Mouse (Mus musculus) heart, adult 11 months (tissue): ENCODE measurements around the gene Gm20388.
A peak's percentile ranks its signal among the peaks of the same experiment; 100 is the strongest.

Source experiments
- DNase-seq: peaks from one replicate; pipeline ENCODE4 v3.0.0; 2022

The Gm20388 gene

DNA sequence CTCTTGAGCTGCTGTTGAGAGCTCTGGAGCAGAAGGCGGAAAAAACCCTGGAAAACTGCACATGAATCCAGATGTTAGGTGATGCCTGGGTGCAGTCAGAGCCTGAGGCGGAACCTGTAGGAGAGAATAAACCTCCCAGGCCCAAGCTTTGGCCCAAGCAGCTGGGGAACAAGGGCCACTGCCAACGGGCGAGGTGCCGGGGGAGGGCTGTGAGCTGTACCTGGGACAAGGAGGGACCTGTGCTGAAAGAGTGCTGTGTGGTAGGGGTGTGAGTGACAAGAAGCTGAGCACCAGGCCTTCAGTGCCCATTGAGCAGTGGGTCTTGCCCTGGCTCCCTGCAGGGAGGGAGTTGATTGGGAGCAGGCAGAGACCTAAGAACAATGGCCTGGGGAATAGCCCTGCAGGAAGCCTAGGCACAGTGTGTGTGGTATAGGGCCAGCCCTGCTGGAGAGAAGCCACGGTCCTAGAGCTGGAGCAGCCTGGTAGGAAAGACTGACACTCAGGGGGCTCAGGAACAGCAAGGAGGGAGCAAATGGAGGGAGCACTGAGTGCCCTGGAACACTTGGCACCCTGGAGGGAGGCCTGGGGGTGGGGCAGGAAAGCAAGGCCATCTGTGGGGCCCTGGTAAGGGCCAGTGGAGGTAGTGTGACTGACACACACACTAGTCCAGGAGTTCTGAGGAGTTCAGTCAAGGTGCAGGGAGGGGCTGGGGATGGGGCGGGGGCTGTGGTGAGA, 2056.2 kb downstream of the Gm20388 start:
- DNase-seq: peak; percentile 92

DNA sequence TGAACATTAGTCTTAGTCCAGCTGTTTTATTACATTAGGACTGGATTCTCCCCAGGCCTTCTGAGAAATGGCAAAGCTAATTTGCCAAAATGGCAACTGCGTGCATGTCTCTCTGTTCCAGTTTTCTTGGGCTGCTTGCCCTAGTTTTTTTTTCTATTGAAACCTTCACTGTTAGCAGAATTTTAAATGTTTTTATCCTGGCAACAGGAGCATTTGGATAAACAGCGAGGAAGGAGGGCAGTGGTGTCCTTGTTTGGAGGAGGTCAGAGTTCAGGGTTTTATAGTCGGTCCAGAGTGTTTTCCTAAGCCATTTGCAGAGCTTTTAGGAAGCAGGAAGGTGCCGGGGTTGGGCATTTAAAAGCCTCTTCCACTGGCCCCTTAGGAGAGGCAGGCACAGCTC, 2057.3 kb downstream of the Gm20388 start:
- DNase-seq: peak; percentile 91

DNA sequence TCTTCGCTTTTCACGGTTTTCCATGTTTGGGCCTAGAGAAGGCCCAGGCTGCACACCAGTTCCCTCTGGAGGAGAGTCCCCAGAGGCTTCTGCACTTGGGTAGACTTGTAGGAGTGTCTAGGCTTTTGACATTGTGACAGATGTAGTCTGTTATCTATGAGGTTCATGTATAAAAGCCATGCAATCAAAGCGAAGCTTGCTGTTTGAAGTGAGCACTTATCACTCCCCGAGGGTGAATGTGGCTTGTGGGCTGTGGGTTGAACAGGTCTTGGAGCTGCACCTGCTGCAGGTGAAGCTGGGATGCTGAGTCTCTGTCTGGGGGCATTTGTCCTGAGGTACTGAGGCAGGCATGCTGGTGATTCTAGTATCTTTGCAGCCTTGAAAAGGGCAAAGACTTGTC, 2057.9 kb downstream of the Gm20388 start:
- peak; percentile 88 for DNase-seq

DNA sequence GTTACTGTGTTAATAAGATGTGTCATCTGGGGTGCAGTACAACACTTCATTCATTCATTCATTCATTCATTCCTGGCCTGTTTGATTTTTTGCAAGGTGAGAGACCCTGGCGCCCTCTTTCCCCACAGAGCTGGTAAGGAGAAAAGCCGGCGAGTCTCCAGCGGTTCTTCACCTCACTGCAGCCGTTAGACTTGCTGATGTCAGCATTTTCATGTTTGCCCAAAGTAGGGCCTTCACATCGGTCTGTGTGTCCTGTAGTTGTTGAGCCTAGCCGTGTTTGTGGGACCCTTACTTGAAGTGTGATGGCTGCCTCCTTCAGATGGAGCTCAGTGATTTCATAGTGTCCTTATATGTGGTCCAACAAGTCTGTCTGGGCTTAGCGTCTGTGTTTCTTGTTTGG, 2059.6 kb downstream of the Gm20388 start:
- no peak for DNase-seq

DNA sequence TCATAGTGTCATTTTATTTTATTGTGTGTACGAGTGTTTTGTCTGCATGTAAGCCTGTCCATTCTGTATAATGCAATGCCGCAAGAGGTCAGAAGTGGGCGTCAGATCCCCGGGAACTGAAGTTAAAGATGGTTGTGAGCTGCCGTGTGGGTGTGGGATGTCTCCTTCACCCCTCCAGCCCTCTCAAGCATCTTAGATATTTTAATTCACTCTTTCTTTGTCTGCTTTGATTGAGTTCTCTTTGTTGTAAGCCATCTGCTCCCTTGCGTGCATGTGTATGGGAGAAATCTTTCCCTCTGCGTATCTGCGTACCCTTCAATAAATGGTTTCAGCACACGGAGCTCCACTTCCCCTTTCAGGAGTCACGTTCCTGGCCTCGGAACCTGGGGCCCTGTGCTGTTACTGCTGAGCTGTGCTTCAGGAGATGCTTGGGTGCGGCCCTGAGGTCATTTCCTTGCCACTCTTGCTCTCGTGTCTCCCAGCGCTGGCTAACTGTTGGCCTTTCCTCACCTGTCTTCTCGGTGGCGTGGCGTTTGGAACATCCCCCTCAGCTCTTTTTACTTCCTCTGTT, 2060.9 kb downstream of the Gm20388 start:
- DNase-seq: no peak

DNA sequence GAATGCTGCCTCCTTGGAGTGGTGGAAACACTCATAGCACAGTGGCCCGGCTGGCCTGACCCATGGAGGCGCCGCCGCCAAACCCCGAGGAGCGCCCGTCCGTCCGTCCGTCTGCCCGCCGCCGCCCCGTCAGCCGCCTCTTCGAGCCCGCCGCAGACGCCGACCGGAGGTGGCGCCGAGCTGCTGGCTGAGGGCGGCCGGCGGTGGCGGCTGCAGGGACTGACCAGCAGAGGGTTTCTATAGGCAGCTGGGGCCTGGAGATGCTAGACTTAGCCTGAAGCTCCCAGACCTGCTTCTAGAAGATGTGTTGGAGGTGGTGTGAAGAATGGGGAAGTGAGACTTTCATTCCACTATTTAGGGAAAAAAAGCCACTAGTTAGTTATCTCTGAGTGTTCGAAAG, 2063.3 kb downstream of the Gm20388 start:
- no peak for DNase-seq

DNA sequence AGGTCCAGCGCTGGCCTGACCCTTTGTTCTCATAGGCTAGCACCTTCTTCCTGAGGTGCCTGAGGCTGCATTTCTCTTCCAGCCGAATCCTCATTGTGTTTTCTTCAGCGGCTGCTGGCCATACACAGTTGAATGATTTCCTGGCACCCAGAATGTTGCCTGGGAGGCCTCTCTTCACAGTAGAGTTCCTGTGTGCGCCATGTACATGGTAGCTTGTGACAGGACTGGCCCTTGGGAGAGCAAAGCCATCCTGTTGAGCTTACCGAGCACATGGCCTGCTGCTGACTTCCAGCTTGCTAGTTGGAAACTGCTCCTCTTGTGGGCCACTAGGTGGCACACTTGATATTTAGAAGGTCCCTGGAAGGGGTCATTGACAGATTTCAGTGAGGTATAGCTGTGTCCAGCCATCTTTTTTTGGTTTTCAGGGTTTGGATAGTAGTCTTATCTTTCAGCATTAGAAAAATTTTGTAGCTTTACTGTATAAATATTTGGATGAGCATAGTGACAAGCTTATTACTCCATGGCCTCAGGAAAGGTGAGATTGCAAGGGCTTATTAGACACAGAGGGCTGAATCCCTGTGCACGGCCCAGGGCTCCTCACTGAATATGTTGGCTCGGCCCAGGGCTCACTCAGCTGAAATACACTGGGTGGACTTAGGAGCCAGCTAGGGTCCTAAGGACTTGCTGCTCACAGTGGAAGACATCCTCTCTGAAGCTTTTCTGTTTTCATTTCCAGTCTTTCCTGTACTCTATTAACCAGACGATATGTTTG, 2067.4 kb downstream of the Gm20388 start:
- DNase-seq: peak; percentile 89

DNA sequence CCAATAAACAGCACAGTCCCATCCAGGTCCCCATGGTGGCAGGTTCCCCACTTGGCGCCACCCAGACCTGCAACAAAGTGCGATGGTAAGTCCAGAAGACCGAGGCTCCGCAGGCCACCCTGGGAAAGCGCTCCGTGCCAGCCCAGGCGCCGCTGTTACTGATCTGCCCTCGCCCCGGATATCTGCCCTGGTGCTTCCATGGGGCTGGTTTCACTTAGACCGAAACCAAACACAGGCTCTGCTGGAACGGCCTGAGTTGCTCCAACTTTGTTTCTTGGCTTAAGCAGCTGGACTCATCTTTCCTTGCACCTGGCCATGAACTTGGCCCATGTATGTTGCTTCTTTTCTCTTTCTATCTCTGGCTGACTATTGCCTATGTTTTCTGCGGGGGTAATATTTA, 2068.0 kb downstream of the Gm20388 start:
- DNase-seq: no peak

DNA sequence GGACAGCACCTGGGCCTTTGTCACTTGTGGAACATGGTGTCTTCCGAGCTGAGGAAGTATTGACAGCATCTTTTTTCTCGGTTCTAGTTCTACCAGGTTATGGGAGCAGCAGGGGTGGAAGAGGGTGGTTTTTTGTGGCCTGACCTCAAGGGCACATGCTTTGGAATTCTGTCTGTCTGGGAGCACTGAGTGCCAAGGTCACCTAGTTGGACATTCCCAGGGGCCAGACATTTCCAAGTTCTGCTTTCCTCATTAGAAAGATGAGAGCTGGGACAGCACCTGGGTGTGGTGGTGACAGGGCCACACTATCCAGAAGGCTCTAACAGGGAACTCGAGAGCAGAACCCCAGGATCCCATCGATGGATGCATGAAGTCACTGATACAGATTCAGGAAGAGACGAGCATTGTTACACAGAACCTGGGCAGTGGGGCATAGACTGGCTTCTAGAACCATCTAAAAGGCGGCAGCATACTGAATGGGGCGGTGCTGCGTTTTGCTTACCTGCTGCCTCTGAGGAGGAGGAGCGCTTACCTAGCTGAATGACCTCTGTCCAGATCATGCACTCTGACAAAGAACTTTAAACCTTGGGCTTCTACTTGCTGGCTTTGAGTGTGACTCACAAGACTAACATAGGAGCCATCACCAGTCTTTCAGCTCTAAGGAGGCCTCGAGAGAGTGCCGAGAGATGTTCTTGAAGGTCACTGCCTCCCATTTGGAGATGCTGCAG, 2070.3 kb downstream of the Gm20388 start:
- DNase-seq: no peak

DNA sequence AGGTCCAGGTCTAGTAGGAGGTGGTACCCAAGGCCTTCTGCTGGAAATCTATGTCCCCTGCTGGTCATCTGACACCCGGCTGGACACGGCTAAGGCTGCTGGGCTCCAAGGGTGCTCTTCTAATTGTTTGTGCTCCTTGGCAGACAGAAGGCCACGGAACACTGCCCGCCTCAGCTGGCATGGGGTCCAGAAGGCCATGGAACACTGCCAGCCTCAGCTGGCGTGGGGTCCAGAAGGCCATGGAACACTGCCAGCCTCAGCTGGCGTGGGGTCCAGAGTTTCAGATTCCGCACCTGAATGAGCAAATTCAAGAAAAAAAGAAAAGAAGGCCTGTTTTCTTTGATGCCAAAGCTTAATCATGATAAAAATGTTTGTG, 2070.9 kb downstream of the Gm20388 start:
- DNase-seq: no peak

DNA sequence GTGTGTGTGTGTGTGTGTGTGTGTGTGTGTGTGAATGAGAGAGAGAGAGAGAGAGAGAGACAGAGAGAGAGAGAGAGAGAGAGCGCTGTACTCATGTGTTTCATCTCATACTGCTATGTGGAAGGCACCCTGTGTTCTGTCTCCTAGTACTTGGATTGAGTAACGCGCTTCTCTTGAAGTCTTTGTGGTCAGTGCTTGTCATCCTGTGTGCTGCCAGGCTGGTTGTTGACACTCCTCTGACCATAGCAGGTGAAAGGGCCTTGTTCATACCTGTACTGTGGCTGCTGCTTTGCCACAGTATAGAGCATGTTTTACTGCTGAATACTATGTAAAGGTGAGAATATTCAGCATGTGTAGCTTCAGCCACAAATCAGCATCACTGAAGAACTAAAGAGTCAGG, 2075.0 kb downstream of the Gm20388 start:
- no peak for DNase-seq

DNA sequence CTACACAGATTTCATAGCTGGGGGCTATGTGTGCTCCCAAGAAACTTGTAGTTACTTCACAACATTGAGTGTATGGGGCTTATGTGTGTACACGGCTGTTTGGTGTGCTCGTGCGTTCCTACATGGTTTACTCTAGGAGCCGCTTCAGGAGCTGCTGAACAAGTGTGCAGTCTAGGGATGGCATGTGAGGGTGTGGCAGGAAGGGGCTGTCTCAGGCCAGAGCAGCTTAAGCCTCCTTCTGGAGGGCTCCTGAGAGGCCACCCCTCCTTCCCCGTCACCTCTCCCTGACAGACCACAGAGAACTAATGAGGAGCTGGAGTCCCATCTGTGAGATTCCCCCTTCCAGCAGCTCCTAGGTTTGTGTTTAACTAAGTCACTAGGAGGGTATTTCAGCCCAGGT, 2077.3 kb downstream of the Gm20388 start:
- DNase-seq: no peak

DNA sequence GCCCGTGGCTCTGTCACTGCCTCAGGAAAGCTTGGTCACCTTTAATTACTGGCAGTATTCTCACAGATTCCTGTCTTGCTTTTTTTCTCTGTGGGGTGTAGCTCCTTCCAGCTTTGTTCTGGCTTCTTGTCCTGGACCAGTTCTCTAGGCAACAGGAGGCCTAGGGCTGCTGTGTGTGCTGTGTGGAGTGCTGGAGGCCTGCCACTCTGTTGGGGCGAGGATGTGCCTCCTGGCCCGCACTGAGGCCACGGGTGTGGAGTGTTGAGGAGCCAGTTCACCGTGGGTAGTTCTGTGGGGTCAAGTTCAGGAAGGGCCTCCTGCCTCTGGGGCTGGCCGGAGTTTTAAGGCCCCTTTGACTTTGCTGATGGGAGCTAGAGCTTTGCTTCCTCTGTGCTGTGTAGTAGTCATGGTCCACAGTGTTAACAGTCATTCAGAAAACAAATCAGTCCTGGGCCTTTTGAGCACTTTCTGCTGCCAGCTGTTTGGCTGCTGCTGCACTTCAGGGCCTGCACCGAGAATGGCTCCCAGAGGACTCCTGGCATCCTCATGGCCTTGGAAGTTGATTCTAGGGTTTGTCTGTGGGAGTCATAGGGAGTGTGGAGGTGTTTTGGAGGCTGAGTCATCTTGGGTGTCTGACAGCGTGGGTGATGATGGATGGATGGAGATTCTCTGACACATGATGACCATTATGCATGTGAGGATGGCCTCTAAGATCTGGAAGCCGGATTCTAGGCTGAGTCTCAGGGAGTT, 2080.0 kb downstream of the Gm20388 start:
- peak; percentile 94 for DNase-seq

DNA sequence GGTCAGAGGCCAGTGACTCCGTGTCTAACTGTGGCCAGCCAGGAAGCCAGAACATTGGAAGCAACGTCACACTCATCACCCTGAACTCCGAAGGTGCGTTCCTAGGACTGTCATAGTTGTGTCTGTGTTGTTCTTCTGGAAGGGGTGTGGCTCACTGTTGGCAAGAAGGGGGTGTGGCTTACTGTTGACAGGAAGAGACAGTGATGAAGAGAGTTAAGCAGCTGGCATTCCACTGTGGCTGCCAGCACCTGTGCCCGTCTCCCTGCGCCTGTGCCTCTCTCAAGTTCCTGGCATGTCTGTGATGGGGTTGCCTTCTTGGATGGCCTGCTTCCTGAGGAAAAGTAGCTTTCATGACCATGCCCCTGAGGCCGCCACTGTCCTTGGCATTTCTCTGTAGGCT, 2081.0 kb downstream of the Gm20388 start:
- DNase-seq: no peak

DNA sequence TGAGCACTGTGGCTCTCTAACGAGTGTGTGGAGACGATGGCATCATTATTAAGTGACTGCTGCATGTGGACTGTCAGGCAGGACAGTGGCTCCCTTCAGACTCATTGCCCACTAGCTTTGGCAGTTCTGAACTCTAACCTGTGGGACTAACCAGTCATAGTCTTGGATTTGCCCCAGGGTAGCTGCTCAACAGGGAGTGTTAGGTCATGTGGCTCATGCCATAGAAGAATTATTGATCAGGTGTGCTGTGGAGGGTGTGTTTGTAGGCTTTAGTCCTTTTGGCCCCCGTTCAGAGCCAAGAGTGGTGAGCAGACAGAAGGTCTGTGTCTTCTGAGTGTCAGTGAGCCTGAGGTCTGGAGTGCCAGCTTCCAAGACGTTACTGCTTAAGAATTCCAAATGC, 2082.3 kb downstream of the Gm20388 start:
- no peak for DNase-seq

DNA sequence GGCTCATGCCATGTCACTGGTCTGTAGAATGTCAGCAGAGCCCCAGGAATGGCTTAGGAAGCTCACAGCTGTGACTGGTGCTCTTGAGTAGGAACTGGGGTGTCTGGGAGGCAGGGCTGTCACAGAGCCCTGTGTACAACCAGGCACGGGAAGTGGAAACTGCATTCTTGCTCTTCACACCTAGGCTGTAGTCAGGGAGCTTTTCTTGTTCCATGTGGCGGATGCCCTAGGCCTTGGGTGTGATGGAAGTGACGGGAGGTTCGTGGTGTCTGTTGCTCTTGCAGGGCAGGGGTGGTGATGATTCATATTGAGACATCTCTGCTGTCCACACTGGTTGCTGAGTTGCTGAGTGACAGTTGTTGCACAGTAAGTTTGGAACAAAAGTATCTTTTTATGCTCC, 2084.5 kb downstream of the Gm20388 start:
- no peak for DNase-seq

DNA sequence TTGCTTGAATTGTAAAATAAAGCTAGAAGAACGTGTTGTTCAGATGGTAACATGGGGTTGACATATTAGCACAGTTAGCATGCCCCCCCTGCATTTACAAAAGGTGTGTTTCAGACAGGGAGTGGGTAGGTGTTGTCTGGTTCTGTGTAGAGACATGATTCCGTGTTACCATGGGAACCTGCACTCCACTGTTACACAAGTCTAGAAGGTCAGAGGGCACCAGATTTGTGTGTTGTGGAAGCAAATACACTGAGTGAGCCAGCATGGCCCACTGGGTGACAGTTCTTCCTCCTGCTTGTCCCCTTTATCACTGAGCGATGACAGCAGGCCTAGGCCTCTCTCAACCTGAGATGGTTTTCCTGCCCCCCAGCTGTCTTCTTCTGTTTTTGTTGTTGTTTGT, 2085.3 kb downstream of the Gm20388 start:
- DNase-seq: no peak

DNA sequence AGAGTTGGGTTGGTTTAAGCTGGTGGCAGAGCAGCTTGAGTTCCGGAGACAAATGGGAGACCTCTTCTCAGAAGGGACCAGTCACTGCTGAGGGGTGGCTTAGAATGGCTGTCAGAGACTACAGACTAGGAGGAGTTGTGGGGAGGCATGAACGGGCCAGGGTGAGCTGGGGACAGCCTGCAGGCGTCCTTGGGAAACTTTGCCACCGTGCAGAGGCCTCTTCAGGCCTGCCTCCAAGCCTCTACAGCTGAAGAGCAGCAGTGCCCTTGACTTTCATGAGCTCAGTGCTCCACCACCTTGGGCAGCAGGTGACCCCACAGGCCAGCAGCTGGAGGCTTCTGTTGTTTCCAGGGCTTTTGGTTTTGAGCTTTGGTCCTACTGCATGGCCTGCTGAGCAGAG, 2088.0 kb downstream of the Gm20388 start:
- no peak for DNase-seq

DNA sequence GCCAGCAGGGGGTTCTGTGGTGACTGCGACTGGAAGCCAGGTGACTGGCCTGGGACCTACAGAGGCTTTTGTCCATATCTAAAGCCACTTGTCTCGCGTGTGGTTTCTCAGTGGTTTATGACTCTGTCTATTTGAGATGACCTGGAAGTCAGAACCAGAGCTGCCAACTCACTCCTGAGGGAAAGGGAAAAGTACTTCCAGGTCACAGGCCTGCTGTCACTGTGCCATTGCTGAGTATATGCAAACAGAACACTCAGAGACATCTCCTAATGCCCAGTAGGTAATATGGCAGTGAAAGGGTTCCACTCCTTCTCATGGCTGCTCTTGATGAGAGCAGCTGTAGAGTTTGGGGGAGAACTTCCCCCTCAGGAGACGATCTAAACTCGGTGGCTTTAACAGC, 2088.6 kb downstream of the Gm20388 start:
- DNase-seq: no peak

DNA sequence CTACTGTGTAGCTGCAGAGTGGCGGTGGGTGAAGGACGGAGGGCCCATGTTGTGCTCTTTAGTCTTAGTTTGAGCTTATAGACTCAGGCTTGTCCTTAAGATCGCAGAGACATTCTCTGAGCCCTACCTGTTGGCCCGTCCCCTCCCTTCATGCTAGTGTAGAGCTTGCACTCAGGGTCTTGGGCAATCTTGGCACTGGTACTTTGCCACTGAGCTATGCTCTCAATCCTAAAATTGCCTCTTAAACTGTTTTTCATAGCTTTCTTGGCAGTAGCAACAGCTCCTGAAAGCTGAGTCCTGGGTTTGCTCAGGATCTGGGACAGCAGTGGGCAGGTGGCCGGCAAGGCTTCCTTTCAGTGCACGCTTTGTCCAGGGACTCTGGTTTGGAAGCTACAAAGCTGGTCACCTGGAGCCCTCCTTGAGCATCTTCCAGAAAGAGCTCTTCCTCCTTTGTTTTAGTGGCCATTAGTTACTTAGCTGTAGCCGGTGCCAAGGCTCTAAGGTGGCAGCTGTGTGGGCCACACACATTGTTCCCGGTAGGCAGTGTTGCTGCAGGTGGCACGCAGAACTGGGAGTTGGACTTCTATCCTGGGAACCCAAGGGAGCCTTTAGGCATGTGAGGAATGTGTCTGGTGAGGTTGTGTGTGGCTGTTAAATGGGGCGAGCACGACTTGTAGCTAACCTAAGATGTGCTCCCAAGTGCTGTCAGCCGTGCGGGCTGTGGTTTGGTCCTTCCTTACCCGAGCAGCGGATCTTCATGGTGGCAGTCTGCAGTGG, 2090.9 kb downstream of the Gm20388 start:
- no peak for DNase-seq

DNA sequence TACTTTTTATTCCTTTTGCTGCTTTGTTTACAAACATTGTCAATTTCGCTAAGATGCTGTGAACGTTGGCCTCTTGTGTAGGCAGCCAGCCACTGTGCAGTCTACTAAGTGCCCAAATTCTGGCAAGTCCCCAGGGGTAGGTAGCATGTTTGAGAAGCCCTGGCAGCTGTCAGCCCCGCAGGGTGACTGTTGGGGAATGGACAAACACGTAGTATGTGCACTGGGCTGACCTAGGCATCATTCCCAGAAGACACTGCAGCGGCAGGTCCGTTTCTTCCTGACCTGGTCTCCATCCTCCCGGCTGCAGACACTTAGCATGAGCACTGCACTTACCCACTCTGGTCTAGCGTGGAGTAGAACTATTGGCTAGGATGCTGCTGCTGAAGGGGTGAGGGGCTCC, 2093.0 kb downstream of the Gm20388 start:
- DNase-seq: peak; percentile 94

DNA sequence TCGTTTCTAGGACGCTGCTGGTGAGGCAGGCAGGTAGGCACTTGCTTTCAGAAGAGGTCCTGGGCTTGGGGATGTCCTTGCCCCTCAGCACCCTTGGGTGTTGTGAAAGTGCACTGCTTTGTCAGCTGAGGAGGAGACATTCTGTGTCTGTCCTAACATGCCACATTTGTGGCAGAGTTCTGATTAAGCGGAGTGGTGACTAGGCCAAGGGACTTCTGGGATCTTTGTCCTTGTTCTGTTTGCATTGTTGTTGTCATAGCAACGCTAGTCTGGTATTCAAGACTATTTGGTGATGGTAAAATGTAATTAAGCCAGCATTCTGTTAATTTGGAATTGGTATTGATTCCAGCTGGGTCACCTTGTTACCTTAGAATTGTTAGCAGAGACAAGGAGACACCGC, 2093.5 kb downstream of the Gm20388 start:
- DNase-seq: no peak
